ENCODE assay signal across 25 mouse cellular contexts in the genomic region with DNA sequence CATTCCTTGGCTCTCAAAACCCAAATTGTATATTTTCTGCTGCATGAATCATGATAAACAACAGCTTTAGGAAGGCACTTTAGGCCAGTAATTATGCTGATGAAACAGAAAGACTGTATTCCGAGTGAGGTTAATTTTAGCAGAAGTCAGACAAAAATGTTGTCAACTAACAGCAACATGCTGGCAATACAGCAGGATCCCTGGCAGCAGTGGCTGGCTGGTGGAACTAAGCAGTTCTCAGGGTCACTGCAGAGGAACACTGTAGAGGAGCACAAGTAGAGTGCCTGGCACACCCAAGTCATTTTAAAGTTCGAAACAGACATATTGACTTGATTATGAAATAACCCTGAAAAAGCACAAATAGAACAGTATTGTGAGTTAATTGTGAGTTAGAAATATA. TPM values are rescaled to one million over a fixed set of nuclear protein-coding genes. Genes with fewer than 3 reads are reported as not detected.
DNase-seq lines count a peak whose midpoint lies in the region; ATAC-seq lines count a peak whose summit lies in the region.
"Had no signal": no experiment of that assay in that cellular context is flagged by ENCODE, and none has a peak within 500 bp of the region (broad histone marks: within the 10 kb centered on the region; RNA-seq: fewer than 3 reads in every experiment).

No protein-coding gene starts in this region.

- H3K4me3 ChIP-seq in lung, embryonic 16.5 days (ENCODE audit: low read length), result no peak overlapping the region
- H3K4me3 ChIP-seq: forebrain, embryonic 13.5 days; gastrocnemius, adult 2 months; heart, embryonic 13.5 days; neural tube, embryonic 12.5 days had no signal

- WGBS in lung, embryonic 16.5 days, result 58% methylated on average over 2 of the region's 2 CpGs

- no peaks in the 10 kb centered on the region; the same call in 1 of the 2 replicates for H3K9me3 ChIP-seq in lung, embryonic 16.5 days (ENCODE audit: control insufficient read depth, low read length)
- H3K9me3 ChIP-seq: forebrain, embryonic 13.5 days; heart, embryonic 13.5 days; neural tube, embryonic 12.5 days had no signal

- H3K36me3 ChIP-seq in lung, embryonic 16.5 days (ENCODE audit: control insufficient read depth, insufficient read depth, low read length), result no peaks in the 10 kb centered on the region
- H3K36me3 ChIP-seq: heart, embryonic 13.5 days; neural tube, embryonic 12.5 days had no signal

- H3K4me1 ChIP-seq in lung, embryonic 16.5 days (replicated peaks; ENCODE audit: control insufficient read depth, insufficient read depth, low read length), result no peaks in the 10 kb centered on the region
- H3K4me1 ChIP-seq: forebrain, embryonic 13.5 days; heart, embryonic 13.5 days; neural tube, embryonic 12.5 days had no signal

- H3K27me3 ChIP-seq in lung, embryonic 16.5 days (ENCODE audit: control insufficient read depth, insufficient read depth, low read depth, low read length), result no peaks in the 10 kb centered on the region
- H3K27me3 ChIP-seq: forebrain, embryonic 13.5 days; heart, embryonic 13.5 days; neural tube, embryonic 12.5 days had no signal

- H3K9ac ChIP-seq in lung, embryonic 16.5 days (ENCODE audit: low read length), result no peak overlapping the region
- H3K9ac ChIP-seq: forebrain, embryonic 13.5 days; heart, embryonic 13.5 days; liver, postnatal 0 days; neural tube, embryonic 12.5 days had no signal

- H3K27ac ChIP-seq in lung, embryonic 16.5 days (ENCODE audit: low read length), result no peak overlapping the region; the same call in 1 of the 2 replicates
- H3K27ac ChIP-seq: forebrain, embryonic 13.5 days; gastrocnemius, adult 2 months; heart, embryonic 13.5 days; neural tube, embryonic 12.5 days had no signal

- DNase-seq in cerebellum, postnatal 4 days (ENCODE audit: low spot score in 2 of 2), result no peak
- no peak for DNase-seq in lung, postnatal 25 days (ENCODE audit: low spot score)
- DNase-seq in cerebellum, adult 8-10 months, result peak; percentile 71
- DNase-seq in lung, postnatal 10 days, result peak; percentile 53
- DNase-seq in adrenal gland, adult 18-20 months (ENCODE audit: low spot score in 2 of 2), result no peak
- DNase-seq: gastrocnemius, adult 2 months; heart, adult 11 months; heart, postnatal 36 days; kidney, adult 11 months; kidney, postnatal 10 days; liver; liver, postnatal 0 days; thymus, adult 18-20 months had no signal

- H3K4me2 ChIP-seq in lung, embryonic 16.5 days (ENCODE audit: low read depth, low read length), result no peak overlapping the region
- H3K4me2 ChIP-seq: forebrain, embryonic 13.5 days; heart, embryonic 13.5 days; midbrain, embryonic 11.5 days; neural tube, embryonic 12.5 days had no signal

- ATAC-seq in cerebellum, adult (ENCODE audit: insufficient number of reproducible peaks, low FRiP score, low TSS enrichment), result peak; percentile 66
- ATAC-seq in lung, embryonic 16.5 days (ENCODE audit: low read depth), result peak; percentile 71
- no peak for ATAC-seq in CD4-positive, CD25-positive, alpha-beta regulatory T cell, adult 4 months
- ATAC-seq: forebrain, embryonic 13.5 days; hindbrain, embryonic 16.5 days; liver, postnatal 0 days had no signal

RNA-seq across cellular contexts. Expression of a gene that starts 2.8 kb away (rescaled TPM):
- polyA plus RNA-seq in lung, embryonic 16.5 days (2015; fragmentation: Nextera tagmentation; extraction: Ambion mirVana), result 0.75 and 0.93 TPM in 2 replicates
- not detected for total RNA-seq in adrenal gland, adult 18-20 months (2021)
- polyA plus RNA-seq in CD4-positive, CD25-positive, alpha-beta regulatory T cell, adult 4 months (2017; shearing (Covaris generic)), result not detected
- total RNA-seq: adrenal gland, postnatal 36 days; heart, postnatal 36 days; layer of hippocampus, postnatal 36 days; left cerebral cortex, postnatal 36 days; monocyte, adult 5-6 weeks had no signal
- polyA plus RNA-seq: heart, embryonic 13.5 days; liver, postnatal 0 days; midbrain, embryonic 11.5 days; neural tube, embryonic 12.5 days had no signal

Comparison
In these comparisons a context has a peak if more than half of its experiments do, and no peak if none do; other contexts are left out.
1. DNase-seq: peak in cerebellum, adult 8-10 months (single experiment) and lung, postnatal 10 days (single experiment); none in cerebellum, postnatal 4 days (0 of 2), lung, postnatal 25 days (single experiment) and adrenal gland, adult 18-20 months (0 of 2).